Mouse (Mus musculus): ENCODE results near the gene Pgf. TPM values are rescaled to one million over a fixed set of nuclear protein-coding genes. Genes with fewer than 3 reads are reported as not detected.
A peak's percentile ranks its signal among the peaks of the same experiment; 100 is the strongest.

The Pgf gene
- polyA plus RNA-seq, 1 experiment from 2014 or later: 7.9 TPM

- Histone ChIP-seq H3K4me3 (ENCODE audit: low read depth, low read length) (no peak overlapping the region), H3K9ac (replicated peaks; ENCODE audit: low read depth, low read length) (no peak overlapping the region), H3K27ac (ENCODE audit: low read depth, low read length) (no peak overlapping the region), H3K36me3 (ENCODE audit: control insufficient read depth, insufficient read depth, low read length) (no peaks in the 10 kb centered on the region), H3K4me1 (ENCODE audit: control insufficient read depth, insufficient read depth, low read length) (0 out of 2 replicates have a peak, but pooled peaks cover 4% of the 10 kb centered on the region), H3K27me3 (ENCODE audit: control insufficient read depth, insufficient read depth, low read length) (no peaks in the 10 kb centered on the region), H3K4me2 (ENCODE audit: low read depth, low read length) (no peak overlapping the region), H3K9me3 (ENCODE audit: control insufficient read depth, low read length) (no peaks in the 10 kb centered on the region)
- WGBS: 51% methylated on average over 4 of the region's 4 CpGs
- peak; percentile 57; the same call in 1 of the 2 replicates for ATAC-seq (ENCODE audit: low read depth)
Observed at GRCm38 (mm10) chr12:85194623-85195018, 17.0 kb upstream of the Pgf start.

GRCm38 (mm10) chr12:85193923-85194622 is 16.5 kb upstream of the Pgf start:
- Histone ChIP-seq H3K9me3 (ENCODE audit: control insufficient read depth, low read length) (no peaks in the 10 kb centered on the region), H3K4me3 (ENCODE audit: low read depth, low read length) (no peak overlapping the region), H3K27ac (ENCODE audit: low read depth, low read length) (no peak overlapping the region), H3K27me3 (ENCODE audit: control insufficient read depth, insufficient read depth, low read length) (no peaks in the 10 kb centered on the region), H3K9ac (replicated peaks; ENCODE audit: low read depth, low read length) (no peak overlapping the region), H3K4me2 (ENCODE audit: low read depth, low read length) (no peak overlapping the region), H3K4me1 (ENCODE audit: control insufficient read depth, insufficient read depth, low read length) (0 out of 2 replicates have a peak, but pooled peaks cover 4% of the 10 kb centered on the region), H3K36me3 (ENCODE audit: control insufficient read depth, insufficient read depth, low read length) (no peaks in the 10 kb centered on the region)
- 88% methylated on average over 11 of the region's 11 CpGs for WGBS
- ATAC-seq (ENCODE audit: low read depth): no peak

GRCm38 (mm10) chr12:85193146-85193545 is 15.6 kb upstream of the Pgf start:
- 82% methylated on average over 10 of the region's 10 CpGs for WGBS
- no peak for ATAC-seq (ENCODE audit: low read depth)

GRCm38 (mm10) chr12:85192461-85193108 is 15.0 kb upstream of the Pgf start:
- H3K36me3 ChIP-seq (ENCODE audit: control insufficient read depth, insufficient read depth, low read length): no peaks in the 10 kb centered on the region
- no peak overlapping the region for H3K4me2 ChIP-seq (ENCODE audit: low read depth, low read length)
- ATAC-seq (ENCODE audit: low read depth): no peak
- H3K9ac ChIP-seq (replicated peaks; ENCODE audit: low read depth, low read length): no peak overlapping the region
- H3K27ac ChIP-seq (ENCODE audit: low read depth, low read length): no peak overlapping the region
- 30% methylated on average over 19 of the region's 19 CpGs for WGBS
- no peak overlapping the region for H3K4me3 ChIP-seq (ENCODE audit: low read depth, low read length)
- no peaks in the 10 kb centered on the region for H3K9me3 ChIP-seq (ENCODE audit: control insufficient read depth, low read length)
- no peaks in the 10 kb centered on the region for H3K27me3 ChIP-seq (ENCODE audit: control insufficient read depth, insufficient read depth, low read length)
- H3K4me1 ChIP-seq (ENCODE audit: control insufficient read depth, insufficient read depth, low read length): 0 out of 2 replicates have a peak, but pooled peaks cover 4% of the 10 kb centered on the region

More at GRCm38 (mm10) chr12:85193146-85193545, 15.6 kb upstream of the Pgf start:
- H3K9ac ChIP-seq (replicated peaks; ENCODE audit: low read depth, low read length): no peak overlapping the region
- no peak overlapping the region for H3K4me3 ChIP-seq (ENCODE audit: low read depth, low read length)
- no peak overlapping the region for H3K4me2 ChIP-seq (ENCODE audit: low read depth, low read length)
- no peak overlapping the region for H3K27ac ChIP-seq (ENCODE audit: low read depth, low read length)
- no peaks in the 10 kb centered on the region for H3K36me3 ChIP-seq (ENCODE audit: control insufficient read depth, insufficient read depth, low read length)
- 0 out of 2 replicates have a peak, but pooled peaks cover 4% of the 10 kb centered on the region for H3K4me1 ChIP-seq (ENCODE audit: control insufficient read depth, insufficient read depth, low read length)
- H3K27me3 ChIP-seq (ENCODE audit: control insufficient read depth, insufficient read depth, low read length): no peaks in the 10 kb centered on the region
- H3K9me3 ChIP-seq (ENCODE audit: control insufficient read depth, low read length): no peaks in the 10 kb centered on the region

- Histone ChIP-seq H3K9me3 (ENCODE audit: control insufficient read depth, low read length) (no peaks in the 10 kb centered on the region), H3K4me3 (ENCODE audit: low read depth, low read length) (no peak overlapping the region), H3K4me2 (ENCODE audit: low read depth, low read length) (no peak overlapping the region), H3K27ac (ENCODE audit: low read depth, low read length) (no peak overlapping the region), H3K4me1 (ENCODE audit: control insufficient read depth, insufficient read depth, low read length) (0 out of 2 replicates have a peak, but pooled peaks cover 4% of the 10 kb centered on the region), H3K36me3 (ENCODE audit: control insufficient read depth, insufficient read depth, low read length) (no peaks in the 10 kb centered on the region), H3K9ac (replicated peaks; ENCODE audit: low read depth, low read length) (no peak overlapping the region), H3K27me3 (ENCODE audit: control insufficient read depth, insufficient read depth, low read length) (no peaks in the 10 kb centered on the region)
- no peak for ATAC-seq (ENCODE audit: low read depth)
- 77% methylated on average over 7 of the region's 7 CpGs for WGBS
Observed at GRCm38 (mm10) chr12:85190290-85190689, 12.7 kb upstream of the Pgf start.

GRCm38 (mm10) chr12:85186361-85186760 is 8.8 kb upstream of the Pgf start:
- no peaks in the 10 kb centered on the region for H3K9me3 ChIP-seq (ENCODE audit: control insufficient read depth, low read length)
- WGBS: 78% methylated on average over 7 of the region's 7 CpGs
- no peaks in the 10 kb centered on the region for H3K27me3 ChIP-seq (ENCODE audit: control insufficient read depth, insufficient read depth, low read length)
- no peak overlapping the region for H3K4me2 ChIP-seq (ENCODE audit: low read depth, low read length)
- H3K9ac ChIP-seq (replicated peaks; ENCODE audit: low read depth, low read length): no peak overlapping the region
- H3K27ac ChIP-seq (ENCODE audit: low read depth, low read length): no peak overlapping the region
- H3K4me3 ChIP-seq (ENCODE audit: low read depth, low read length): no peak overlapping the region
- peaks cover 6% of the 10 kb centered on the region; the same call in 1 of the 2 replicates for H3K4me1 ChIP-seq (ENCODE audit: control insufficient read depth, insufficient read depth, low read length)
- no peaks in the 10 kb centered on the region for H3K36me3 ChIP-seq (ENCODE audit: control insufficient read depth, insufficient read depth, low read length)
- no peak for ATAC-seq (ENCODE audit: low read depth)

GRCm38 (mm10) chr12:85185810-85186209 is 8.2 kb upstream of the Pgf start:
- WGBS: 59% methylated on average over 8 of the region's 8 CpGs
- peaks cover 6% of the 10 kb centered on the region; the same call in 1 of the 2 replicates for H3K4me1 ChIP-seq (ENCODE audit: control insufficient read depth, insufficient read depth, low read length)
- H3K27ac ChIP-seq (ENCODE audit: low read depth, low read length): no peak overlapping the region
- H3K36me3 ChIP-seq (ENCODE audit: control insufficient read depth, insufficient read depth, low read length): no peaks in the 10 kb centered on the region
- H3K9me3 ChIP-seq (ENCODE audit: control insufficient read depth, low read length): no peaks in the 10 kb centered on the region
- ATAC-seq (ENCODE audit: low read depth): no peak
- H3K4me2 ChIP-seq (ENCODE audit: low read depth, low read length): no peak overlapping the region
- no peaks in the 10 kb centered on the region for H3K27me3 ChIP-seq (ENCODE audit: control insufficient read depth, insufficient read depth, low read length)
- no peak overlapping the region for H3K9ac ChIP-seq (replicated peaks; ENCODE audit: low read depth, low read length)
- no peak overlapping the region for H3K4me3 ChIP-seq (ENCODE audit: low read depth, low read length)

- H3K27ac ChIP-seq (ENCODE audit: low read depth, low read length): no peak overlapping the region
- WGBS: 67% methylated on average over 5 of the region's 5 CpGs
Observed at GRCm38 (mm10) chr12:85184118-85184517, 6.5 kb upstream of the Pgf start.

GRCm38 (mm10) chr12:85182898-85183297 is 5.3 kb upstream of the Pgf start:
- Histone ChIP-seq H3K4me2 (ENCODE audit: low read depth, low read length) (no peak overlapping the region), H3K9me3 (ENCODE audit: control insufficient read depth, low read length) (no peaks in the 10 kb centered on the region), H3K4me1 (ENCODE audit: control insufficient read depth, insufficient read depth, low read length) (peaks cover 6% of the 10 kb centered on the region; the same call in 1 of the 2 replicates), H3K27ac (ENCODE audit: low read depth, low read length) (no peak overlapping the region), H3K36me3 (ENCODE audit: control insufficient read depth, insufficient read depth, low read length) (no peaks in the 10 kb centered on the region), H3K4me3 (ENCODE audit: low read depth, low read length) (no peak overlapping the region), H3K27me3 (ENCODE audit: control insufficient read depth, insufficient read depth, low read length) (no peaks in the 10 kb centered on the region), H3K9ac (replicated peaks; ENCODE audit: low read depth, low read length) (no peak overlapping the region)
- WGBS: 63% methylated on average over 5 of the region's 5 CpGs
- no peak for ATAC-seq (ENCODE audit: low read depth)

More at GRCm38 (mm10) chr12:85184118-85184517, 6.5 kb upstream of the Pgf start:
- H3K4me3 ChIP-seq (ENCODE audit: low read depth, low read length): no peak overlapping the region
- H3K36me3 ChIP-seq (ENCODE audit: control insufficient read depth, insufficient read depth, low read length): no peaks in the 10 kb centered on the region
- no peak overlapping the region for H3K4me2 ChIP-seq (ENCODE audit: low read depth, low read length)
- H3K9ac ChIP-seq (replicated peaks; ENCODE audit: low read depth, low read length): no peak overlapping the region
- no peaks in the 10 kb centered on the region for H3K27me3 ChIP-seq (ENCODE audit: control insufficient read depth, insufficient read depth, low read length)
- H3K4me1 ChIP-seq (ENCODE audit: control insufficient read depth, insufficient read depth, low read length): peaks cover 6% of the 10 kb centered on the region; the same call in 1 of the 2 replicates
- no peaks in the 10 kb centered on the region for H3K9me3 ChIP-seq (ENCODE audit: control insufficient read depth, low read length)
- ATAC-seq (ENCODE audit: low read depth): no peak
